Mouse (Mus musculus) kidney, embryonic 16.5 days (tissue): ENCODE measurements around the gene 4930447C04Rik. TPM values are rescaled to one million over a fixed set of nuclear protein-coding genes. Genes with fewer than 3 reads are reported as not detected.

Source experiments
- ATAC-seq: fragments of 200-750 bp; cut with Nextera tagmentation; 2 replicates; pipeline ENCODE4 v1.8.0; 2017; ENCODE audit warnings: moderate TSS enrichment; ENCODE audit not compliant: low FRiP score, low TSS enrichment
- H3K27ac ChIP-seq: fragments of 300-500 bp; sonication (generic); 2 replicates; pipeline ENCODE4 v1.5.1; 2014; ENCODE audit warnings: low read length
- H3K27me3 ChIP-seq: fragments of 300-500 bp; sonication (generic); 2 replicates; pipeline ENCODE4 v1.6.1; 2014; ENCODE audit warnings: low read length, control low read depth, mixed read lengths; ENCODE audit not compliant: insufficient read depth
- H3K36me3 ChIP-seq: fragments of 300-500 bp; sonication (generic); 2 replicates; pipeline ENCODE4 v1.6.1; 2014; ENCODE audit warnings: low read length, control low read depth, mixed read lengths; ENCODE audit not compliant: insufficient read depth
- H3K4me1 ChIP-seq: fragments of 300-500 bp; sonication (generic); 2 replicates; pipeline ENCODE4 v1.6.1; 2014; ENCODE audit warnings: low read length, control low read depth, mixed read lengths; ENCODE audit not compliant: insufficient read depth
- H3K4me2 ChIP-seq: fragments of 300-500 bp; sonication (generic); replicated peaks from 2 replicates; pipeline ENCODE4 v1.6.1; 2014; ENCODE audit warnings: low read depth, low read length
- H3K4me3 ChIP-seq: fragments of 300-500 bp; sonication (generic); 2 replicates; pipeline ENCODE4 v1.5.1; 2014; ENCODE audit warnings: mild to moderate bottlenecking, low read length
- H3K9ac ChIP-seq: fragments of 300-500 bp; sonication (generic); replicated peaks from 2 replicates; pipeline ENCODE4 v1.6.1; 2014; ENCODE audit warnings: low read length
- H3K9me3 ChIP-seq: fragments of 300-500 bp; sonication (generic); 2 replicates; pipeline ENCODE4 v1.6.1; 2016; ENCODE audit warnings: low read length, control low read depth
- WGBS: fragments of 180-500 bp; shearing (Covaris S2); extraction: QIAGEN DNeasy Blood & Tissue Kit; methylation state at CpG from one replicate; pipeline ENCODE4 v1.1.7; 2014; 5-methylcytosine and 5-hydroxymethylcytosine counted together
- polyA plus RNA-seq: library from polyadenylated mRNA; unstranded; fragments of >200 nt; fragmentation: Nextera tagmentation; extraction: Ambion mirVana; gene quantifications from 2 replicates; pipeline ENCODE4 v1.2.1, GENCODE M21; 2015

The 4930447C04Rik gene
- 0.87 and 0.97 TPM in 2 replicates for polyA plus RNA-seq

DNA sequence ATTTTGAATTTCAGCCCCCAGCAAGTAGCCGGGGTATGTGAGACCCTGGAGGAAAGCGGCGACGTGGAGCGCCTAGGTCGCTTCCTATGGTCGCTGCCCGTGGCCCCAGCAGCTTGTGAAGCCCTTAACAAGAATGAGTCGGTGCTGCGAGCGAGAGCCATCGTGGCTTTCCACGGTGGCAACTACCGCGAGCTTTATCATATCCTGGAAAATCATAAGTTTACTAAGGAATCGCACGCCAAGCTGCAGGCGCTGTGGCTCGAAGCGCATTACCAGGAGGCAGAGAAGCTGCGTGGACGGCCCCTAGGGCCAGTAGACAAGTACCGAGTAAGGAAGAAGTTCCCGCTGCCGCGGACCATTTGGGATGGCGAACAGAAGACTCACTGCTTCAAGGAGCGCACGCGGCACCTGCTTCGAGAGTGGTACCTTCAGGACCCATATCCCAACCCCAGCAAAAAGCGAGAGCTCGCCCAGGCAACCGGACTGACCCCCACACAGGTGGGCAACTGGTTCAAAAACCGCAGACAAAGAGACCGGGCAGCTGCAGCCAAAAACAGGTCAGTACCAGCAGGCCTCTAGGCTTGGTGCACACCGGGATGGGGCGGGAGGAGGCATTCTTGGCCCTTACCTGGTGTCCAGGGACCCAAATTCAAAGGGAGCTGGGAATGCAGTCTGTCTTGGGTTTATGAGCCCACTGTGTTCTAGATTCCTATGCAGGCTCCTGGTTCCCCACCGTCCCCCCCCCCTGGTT is at the start of gene 4930447C04Rik:
Gene 4930447C04Rik, minus strand, starts transcription at position 704 of the 751 bp plus-strand sequence.
- H3K4me1 ChIP-seq, result peaks cover 8% of the 10 kb centered on the region
- no peaks in the 10 kb centered on the region for H3K9me3 ChIP-seq
- peak within 1 kb of the TSS; percentile 21; the same call in 1 of the 2 replicates for H3K4me3 ChIP-seq
- peaks cover 95% of the 10 kb centered on the region for H3K27me3 ChIP-seq
- no peak within 1 kb of the TSS for H3K27ac ChIP-seq
- H3K4me2 ChIP-seq, result 0 out of 2 replicates have a peak within 1 kb of the TSS, but pooled peaks have one; percentile 8
- H3K9ac ChIP-seq, result no peak within 1 kb of the TSS
- no peaks in the 10 kb centered on the region for H3K36me3 ChIP-seq
- ATAC-seq, result no peak
- 1% methylated on average over 39 of the region's 39 CpGs for WGBS

DNA sequence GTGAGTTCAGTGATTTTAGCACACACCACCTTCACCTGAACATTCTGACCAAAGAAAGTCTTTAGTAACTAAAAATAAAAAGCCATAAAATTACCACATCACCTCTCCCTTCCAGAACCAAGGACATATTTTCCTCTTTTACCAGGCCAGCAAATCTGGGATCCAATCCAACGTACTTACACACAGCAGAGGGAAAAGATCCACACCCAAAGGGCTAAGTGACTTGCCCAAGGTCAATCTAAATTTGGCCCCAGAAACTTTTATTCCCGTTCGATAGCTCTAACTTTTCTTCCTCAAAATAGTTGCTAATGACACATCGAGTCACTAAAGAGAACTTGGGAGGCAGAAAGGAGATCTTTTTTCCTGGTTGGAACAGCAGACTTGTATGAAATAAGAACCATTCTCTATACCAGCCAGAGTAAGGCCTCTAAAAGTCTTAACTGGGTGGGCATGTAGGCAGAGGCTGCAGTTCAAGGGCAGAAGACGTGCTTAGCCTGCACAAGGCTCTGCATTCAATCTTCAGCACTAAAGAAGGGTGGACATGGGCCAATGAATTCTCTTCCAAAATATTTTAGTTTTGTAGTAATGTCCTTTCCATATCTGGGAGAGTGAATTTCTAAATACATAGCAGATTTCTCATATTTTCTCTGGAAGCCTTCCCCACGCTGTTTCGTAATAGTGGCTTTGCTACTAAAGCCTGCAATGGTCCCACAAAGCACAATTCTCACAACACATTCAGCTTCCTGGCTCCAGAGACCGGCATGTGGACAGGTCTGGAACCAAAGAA is 42.7 kb upstream of the 4930447C04Rik start:
- H3K36me3 ChIP-seq, result no peaks in the 10 kb centered on the region
- no peak overlapping the region for H3K4me2 ChIP-seq
- no peak overlapping the region for H3K4me3 ChIP-seq
- H3K4me1 ChIP-seq, result no peaks in the 10 kb centered on the region
- no peak overlapping the region for H3K9ac ChIP-seq
- H3K9me3 ChIP-seq, result no peaks in the 10 kb centered on the region
- WGBS, result 74% methylated on average over 8 of the region's 8 CpGs
- H3K27ac ChIP-seq, result no peak overlapping the region
- H3K27me3 ChIP-seq, result no peaks in the 10 kb centered on the region
- ATAC-seq, result no peak

DNA sequence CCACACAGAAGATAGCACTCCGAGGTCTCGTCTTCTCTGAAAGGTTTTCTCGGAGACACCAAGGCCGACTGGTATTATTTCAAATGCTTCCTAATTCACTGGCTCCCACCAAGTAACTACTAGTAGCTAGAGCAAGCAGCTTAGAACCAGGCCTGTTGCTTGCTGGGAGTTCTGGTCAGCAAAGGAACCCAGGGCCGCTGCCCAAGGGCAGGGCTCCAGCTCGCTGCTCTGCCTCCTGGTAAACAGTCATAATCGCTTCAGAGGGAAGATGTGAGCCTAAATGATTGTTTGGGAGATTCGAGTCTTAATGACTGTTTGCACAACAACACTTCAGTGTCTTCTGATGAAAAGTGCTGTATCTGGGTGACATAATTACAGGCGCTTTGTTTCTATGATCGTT is 42.0 kb upstream of the 4930447C04Rik start:
- 76% methylated on average over 10 of the region's 10 CpGs for WGBS
- no peak for ATAC-seq
- H3K36me3 ChIP-seq, result no peaks in the 10 kb centered on the region
- H3K27ac ChIP-seq, result no peak overlapping the region
- H3K27me3 ChIP-seq, result 0 out of 2 replicates have a peak, but pooled peaks cover 4% of the 10 kb centered on the region
- no peak overlapping the region for H3K9ac ChIP-seq
- no peaks in the 10 kb centered on the region for H3K9me3 ChIP-seq
- H3K4me2 ChIP-seq, result no peak overlapping the region
- no peak overlapping the region for H3K4me3 ChIP-seq
- no peaks in the 10 kb centered on the region for H3K4me1 ChIP-seq

- no peak overlapping the region for H3K4me3 ChIP-seq
- 73% methylated on average over 5 of the region's 5 CpGs for WGBS
- no peak overlapping the region for H3K9ac ChIP-seq
- H3K9me3 ChIP-seq, result no peaks in the 10 kb centered on the region
- no peak for ATAC-seq
- H3K4me2 ChIP-seq, result no peak overlapping the region
- no peaks in the 10 kb centered on the region for H3K36me3 ChIP-seq
- H3K27ac ChIP-seq, result no peak overlapping the region
- 0 out of 2 replicates have a peak, but pooled peaks cover 3% of the 10 kb centered on the region for H3K4me1 ChIP-seq
- peaks cover 8% of the 10 kb centered on the region; the same call in 1 of the 2 replicates for H3K27me3 ChIP-seq
These were observed 38.7 kb upstream of the 4930447C04Rik start for GRCm38 (mm10) chr12:72979236-72979635.

DNA sequence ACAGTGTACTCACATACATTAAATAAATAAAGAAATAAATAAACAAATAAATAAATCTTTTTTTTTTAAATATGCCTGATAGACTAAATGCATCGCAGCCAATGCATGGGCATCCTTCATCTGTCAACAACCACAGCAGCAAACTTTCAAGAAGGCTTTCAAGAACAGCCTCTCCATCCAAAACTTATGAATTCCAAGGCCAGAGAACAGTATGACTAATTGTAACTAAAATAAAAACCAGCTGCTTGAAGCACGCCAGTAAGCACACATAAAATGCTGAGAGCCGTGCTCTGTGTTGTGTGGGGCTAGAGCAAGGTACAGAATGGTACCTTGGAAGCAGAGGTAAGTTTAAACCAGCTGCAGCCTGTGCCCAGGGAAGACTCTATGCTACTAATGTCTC is 37.3 kb upstream of the 4930447C04Rik start:
- whole genome bisulfite sequencing, result 78% methylated on average over 3 of the region's 3 CpGs
- no peak for ATAC-seq
- H3K27ac ChIP-seq, result no peak overlapping the region
- H3K4me1 ChIP-seq, result 0 out of 2 replicates have a peak, but pooled peaks cover 3% of the 10 kb centered on the region
- no peak overlapping the region for H3K4me2 ChIP-seq
- H3K9me3 ChIP-seq, result no peaks in the 10 kb centered on the region
- peaks cover 8% of the 10 kb centered on the region; the same call in 1 of the 2 replicates for H3K27me3 ChIP-seq
- H3K9ac ChIP-seq, result no peak overlapping the region
- no peaks in the 10 kb centered on the region for H3K36me3 ChIP-seq
- H3K4me3 ChIP-seq, result no peak overlapping the region

GRCm38 (mm10) chr12:72976718-72977117 is 36.1 kb upstream of the 4930447C04Rik start:
- WGBS, result 2% methylated on average over 12 of the region's 12 CpGs
- peak overlapping the region; percentile 33 for H3K4me3 ChIP-seq
- peak; percentile 90; the same call in 1 of the 2 replicates for ATAC-seq
- H3K4me1 ChIP-seq, result 0 out of 2 replicates have a peak, but pooled peaks cover 3% of the 10 kb centered on the region
- H3K9ac ChIP-seq, result no peak overlapping the region
- peaks cover 8% of the 10 kb centered on the region for H3K27me3 ChIP-seq
- no peaks in the 10 kb centered on the region for H3K36me3 ChIP-seq
- H3K9me3 ChIP-seq, result no peaks in the 10 kb centered on the region
- no peak overlapping the region for H3K27ac ChIP-seq
- H3K4me2 ChIP-seq, result peak overlapping the region; percentile 58

- H3K4me1 ChIP-seq, result 0 out of 2 replicates have a peak, but pooled peaks cover 3% of the 10 kb centered on the region
- no peak overlapping the region for H3K27ac ChIP-seq
- H3K9me3 ChIP-seq, result no peaks in the 10 kb centered on the region
- H3K4me2 ChIP-seq, result peak overlapping the region; percentile 58
- peak overlapping the region; percentile 33 for H3K4me3 ChIP-seq
- H3K36me3 ChIP-seq, result no peaks in the 10 kb centered on the region
- H3K27me3 ChIP-seq, result peaks cover 12% of the 10 kb centered on the region
- no peak overlapping the region for H3K9ac ChIP-seq
- WGBS, result 9% methylated on average over 7 of the region's 7 CpGs
- no peak for ATAC-seq
These were observed 35.6 kb upstream of the 4930447C04Rik start for GRCm38 (mm10) chr12:72976172-72976571.

GRCm38 (mm10) chr12:72973161-72973560 is 32.6 kb upstream of the 4930447C04Rik start:
- H3K9ac ChIP-seq, result no peak overlapping the region
- no peak overlapping the region for H3K27ac ChIP-seq
- 0 out of 2 replicates have a peak, but pooled peaks cover 3% of the 10 kb centered on the region for H3K4me1 ChIP-seq
- no peaks in the 10 kb centered on the region for H3K36me3 ChIP-seq
- no peak for ATAC-seq
- no peak overlapping the region for H3K4me2 ChIP-seq
- H3K27me3 ChIP-seq, result peaks cover 14% of the 10 kb centered on the region
- no peak overlapping the region for H3K4me3 ChIP-seq
- H3K9me3 ChIP-seq, result no peaks in the 10 kb centered on the region
- 3% methylated on average over 6 of the region's 6 CpGs for WGBS

GRCm38 (mm10) chr12:72970620-72971019 is 30.0 kb upstream of the 4930447C04Rik start:
- Histone ChIP-seq H3K27ac (no peak overlapping the region), H3K4me2 (no peak overlapping the region), H3K4me3 (no peak overlapping the region), H3K27me3 (peaks cover 7% of the 10 kb centered on the region), H3K4me1 (no peaks in the 10 kb centered on the region), H3K9ac (no peak overlapping the region), H3K9me3 (no peaks in the 10 kb centered on the region), H3K36me3 (no peaks in the 10 kb centered on the region)
- ATAC-seq, result no peak
- 72% methylated on average over 14 of the region's 14 CpGs for WGBS
